Mouse (Mus musculus) naive thymus-derived CD4-positive, alpha-beta T cell, adult 2 months (primary cell): ENCODE results near the gene Ier3.

Experiments
- DNase-seq: peaks from one replicate; pipeline ENCODE4 v3.0.0-alpha.2; 2011; ENCODE audit warnings: low read depth

Ier3 gene

GRCm38 (mm10) chr17:35868961-35869345 is 47.5 kb downstream of the Ier3 start:
- DNase-seq: no peak

DNA sequence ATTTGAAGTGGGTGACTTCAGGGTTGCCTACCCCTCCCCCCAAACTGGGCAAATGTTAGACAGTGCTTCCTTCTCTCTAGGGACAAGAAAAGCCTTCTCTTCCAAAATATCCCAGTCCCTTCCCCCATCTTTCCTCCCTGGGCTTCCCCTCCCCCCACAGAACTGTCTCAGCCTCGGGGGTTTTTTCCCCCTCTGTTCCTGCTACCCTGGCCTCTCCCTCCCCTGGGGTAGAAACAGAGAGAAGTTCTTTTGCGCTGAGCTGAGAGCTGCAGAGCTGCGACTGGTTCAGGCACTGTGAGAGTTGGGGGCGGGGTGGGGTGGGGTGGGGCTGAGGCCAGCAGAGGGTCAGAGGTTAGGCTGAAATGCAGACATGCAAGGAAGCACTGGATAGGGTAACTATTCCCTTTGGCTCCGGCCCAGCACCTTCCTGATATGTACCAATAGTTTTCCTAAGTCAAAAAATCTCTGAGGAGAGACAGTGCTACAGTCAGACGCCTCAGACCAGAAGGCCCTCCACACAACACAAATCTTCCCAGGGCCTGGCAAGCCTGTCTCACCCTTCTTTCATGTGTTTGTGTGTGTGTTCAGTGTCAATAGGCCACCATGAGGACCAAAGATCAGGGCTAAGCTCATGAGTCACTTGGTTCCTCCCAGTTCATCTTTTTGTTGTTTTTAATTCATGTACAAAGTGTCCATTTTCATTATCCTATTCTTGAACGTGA is 48.0 kb downstream of the Ier3 start:
- DNase-seq: peak; percentile 49

DNA sequence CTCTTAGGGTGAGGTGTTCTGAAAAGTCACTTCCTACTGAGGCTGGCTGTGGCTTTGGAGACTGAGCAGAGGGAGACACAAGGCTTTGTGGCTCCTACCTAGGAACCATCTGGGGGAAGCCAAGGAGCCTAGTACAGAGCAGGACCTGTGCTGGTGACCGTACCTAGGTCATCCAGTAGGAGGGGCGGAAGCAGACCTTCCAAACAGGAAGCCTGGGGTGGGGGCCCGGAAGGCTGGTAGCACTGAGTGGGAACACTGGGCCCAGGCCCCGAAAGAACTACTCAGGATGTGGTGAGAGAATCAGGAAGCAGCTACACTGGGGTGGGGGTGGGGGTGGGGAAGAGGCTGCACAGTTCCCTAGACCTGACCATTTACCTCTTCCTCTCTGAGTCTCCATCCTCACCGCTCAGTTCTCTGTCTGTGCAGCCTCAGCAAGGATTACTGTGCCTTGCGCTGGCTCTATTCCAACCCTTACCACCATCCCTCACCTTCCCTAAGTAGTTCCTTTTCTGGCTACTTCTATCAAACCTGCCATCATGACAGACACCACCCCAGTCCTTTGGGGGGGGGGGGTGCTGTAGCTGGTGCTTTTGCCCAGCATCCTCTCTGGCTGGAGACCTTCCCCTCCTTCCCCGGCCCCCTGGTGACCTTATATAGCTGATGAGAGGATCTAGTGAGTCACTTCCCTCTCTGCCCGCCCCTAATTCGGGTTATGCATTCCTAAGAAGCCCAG is 48.8 kb downstream of the Ier3 start:
- peak; percentile 81 for DNase-seq

DNA sequence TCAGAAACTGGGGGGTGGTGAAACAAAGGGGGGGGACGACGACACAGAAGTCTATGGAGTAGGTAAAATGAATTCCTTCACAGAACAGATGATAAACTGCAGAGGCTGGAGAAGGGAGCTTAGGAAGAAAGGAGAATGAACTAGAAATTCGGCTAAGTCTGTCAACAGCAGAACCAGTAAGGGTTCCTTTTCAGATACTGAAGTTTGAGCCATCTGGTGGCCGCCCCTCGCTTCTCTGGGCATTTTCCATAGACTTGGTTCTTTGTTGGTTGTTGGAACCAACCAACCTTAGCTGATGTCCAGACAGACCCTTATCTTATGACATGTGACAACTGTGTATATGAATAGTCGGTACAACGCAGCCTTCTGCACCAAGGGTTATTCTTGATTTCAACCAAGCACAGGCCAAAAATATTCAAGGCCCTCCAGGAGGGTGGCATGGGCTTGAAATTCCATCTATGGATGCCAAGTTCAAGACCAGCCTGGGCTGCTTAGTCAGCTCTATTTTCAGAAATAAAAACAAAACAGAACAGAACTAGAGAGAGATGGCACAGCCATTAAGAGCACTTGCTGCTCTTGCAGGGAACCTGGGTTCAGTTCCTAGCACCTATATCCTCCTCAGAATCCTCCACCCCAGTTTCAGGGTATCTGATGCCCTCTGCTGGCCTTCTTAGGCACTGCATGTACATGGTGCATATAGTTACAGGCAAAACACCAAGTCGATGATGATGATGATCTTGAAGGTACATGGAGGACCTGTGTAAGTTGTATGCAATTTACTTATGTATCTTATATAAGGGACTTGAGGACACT is 49.6 kb downstream of the Ier3 start:
- DNase-seq: peak; percentile 82
